Comparison of ENCODE assay signal across 8 mouse cellular contexts in the genomic region with DNA sequence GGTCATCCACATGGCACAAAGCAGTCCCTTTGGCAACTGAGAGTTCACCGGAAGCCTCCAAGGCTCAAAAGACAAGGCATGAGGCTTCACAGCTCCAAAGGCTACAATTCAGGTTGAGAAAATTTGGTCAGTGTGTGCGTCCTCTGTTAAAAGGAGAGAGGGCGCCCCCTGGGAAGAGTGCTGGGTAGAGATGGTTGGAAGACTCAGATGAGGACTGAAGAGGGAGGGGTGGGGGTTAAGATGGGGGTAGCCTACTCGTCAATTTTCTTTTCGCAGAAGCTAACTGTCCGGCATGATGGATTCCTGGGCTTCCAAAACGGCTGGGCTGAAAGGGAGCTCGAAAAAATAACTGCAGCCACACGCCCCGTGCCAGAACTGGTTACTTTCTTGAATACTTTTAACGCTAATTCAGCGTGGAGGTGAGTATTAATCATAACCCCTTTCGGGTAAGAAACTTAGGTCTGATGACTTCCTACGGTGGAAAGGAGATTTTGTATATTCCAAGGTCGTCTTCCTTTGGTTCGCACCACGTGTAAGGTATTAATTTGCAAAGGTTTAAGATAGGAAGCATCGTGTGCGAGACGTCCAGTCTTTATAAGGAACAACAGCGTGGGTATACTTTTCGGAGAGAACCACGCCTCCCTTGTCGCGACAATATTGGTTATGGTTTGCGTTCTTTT. TPM values are rescaled to one million over a fixed set of nuclear protein-coding genes. Genes with fewer than 3 reads are reported as not detected.
DNase-seq lines count a peak whose midpoint lies in the region; ATAC-seq lines count a peak whose summit lies in the region.

A gene (plus strand): TSS at position 178 of the 680 bp plus-strand sequence.

- H3K27ac ChIP-seq in hindbrain, embryonic 16.5 days (ENCODE audit: low read depth, low read length): peak within 1 kb of the TSS; percentile 85

- peaks cover 16% of the 10 kb centered on the region for H3K4me1 ChIP-seq in hindbrain, embryonic 16.5 days (ENCODE audit: control insufficient read depth, insufficient read depth, low read depth, low read length)

- WGBS in hindbrain, embryonic 16.5 days: 1% methylated on average over 26 of the region's 26 CpGs

- peaks cover 2% of the 10 kb centered on the region for H3K36me3 ChIP-seq in hindbrain, embryonic 16.5 days (ENCODE audit: control insufficient read depth, insufficient read depth, low read length)

- no peaks in the 10 kb centered on the region for H3K9me3 ChIP-seq in hindbrain, embryonic 16.5 days (ENCODE audit: control insufficient read depth, low read length)

- peak; percentile 88 for DNase-seq in R1 (ENCODE audit: low read depth, low spot score)
- DNase-seq in cerebellum, postnatal 14 days: peak; percentile 84 to 88
- peak; percentile 65 for DNase-seq in gastrocnemius, adult 18-20 months (ENCODE audit: low spot score)
- DNase-seq in left cerebral cortex, adult 11 months (ENCODE audit: low spot score): peak; percentile 71
- peak; percentile 88 for DNase-seq in lung, postnatal 36 days
- peak; percentile 60 for DNase-seq in right cerebral cortex, postnatal 36 days (ENCODE audit: low spot score in 2 of 2)

- peak within 1 kb of the TSS; percentile 90 for H3K4me3 ChIP-seq in hindbrain, embryonic 16.5 days (ENCODE audit: low read length)

- H3K4me2 ChIP-seq in hindbrain, embryonic 16.5 days (ENCODE audit: low read length): peak within 1 kb of the TSS; percentile 59

- H3K9ac ChIP-seq in hindbrain, embryonic 16.5 days (ENCODE audit: low read depth, low read length): peak within 1 kb of the TSS; percentile 54

- H3K27me3 ChIP-seq in hindbrain, embryonic 16.5 days (replicated peaks; ENCODE audit: control insufficient read depth, insufficient read depth, low read length): no peaks in the 10 kb centered on the region

- ATAC-seq in hindbrain, embryonic 16.5 days: no peak
- no peak for ATAC-seq in erythroid progenitor cell, adult 5-6 weeks (replicated peaks; ENCODE audit: low FRiP score, poor library complexity, severe bottlenecking)

RNA-seq across cellular contexts. Expression of the gene that starts here (rescaled TPM):
- total RNA-seq in gastrocnemius, adult 18-20 months (2021): 1 to 10 TPM; 1.4 to 1.7 TPM
- polyA plus RNA-seq in hindbrain, embryonic 16.5 days (2015; fragmentation: Nextera tagmentation; extraction: Ambion mirVana): 6.8 TPM in 2 replicates
- 1.7 and 1.8 TPM in 2 replicates for total RNA-seq in erythroid progenitor cell, adult 5-6 weeks (2015; ENCODE audit: low replicate concordance)
- 1.5 and 3.6 TPM in 2 replicates for total RNA-seq in erythroid progenitor cell, adult 5-6 weeks (2017; ENCODE audit: low replicate concordance)
